Mouse (Mus musculus): ENCODE results near the gene Grik3.
"Not testable (repeated sequence)": the region's sequence is repeated elsewhere in the genome, so short reads cannot be mapped to it uniquely, and the experiment has no call there.

The Grik3 gene

GRCm38 (mm10) chr4:125587577-125587976 is 97.1 kb downstream of the Grik3 start:
- no peak for DNase-seq (ENCODE audit: low read depth, low spot score)

- no peak for DNase-seq (ENCODE audit: low read depth, low spot score)
Measured at GRCm38 (mm10) chr4:125590241-125590919, 99.9 kb downstream of the Grik3 start.

DNA sequence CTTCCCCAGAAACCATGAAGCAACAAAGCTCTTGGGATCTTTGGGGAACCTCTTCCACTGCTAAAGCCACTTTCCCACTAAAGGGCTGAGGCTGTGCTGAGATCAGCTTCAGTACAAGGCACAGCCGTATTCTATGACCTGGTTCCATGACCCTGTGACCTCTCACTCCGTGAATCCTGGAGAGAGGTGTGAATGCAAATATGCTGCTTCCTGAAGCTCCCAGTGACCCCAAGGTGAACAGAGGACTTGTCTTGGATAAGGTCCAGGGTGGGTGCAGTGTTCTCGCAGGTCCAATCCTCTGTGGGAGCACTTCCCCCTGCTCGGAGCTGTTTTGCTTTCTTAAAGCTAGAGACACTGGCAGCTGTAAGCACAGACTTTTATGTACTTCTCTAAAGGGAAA is 102.2 kb downstream of the Grik3 start:
- DNase-seq (ENCODE audit: low read depth, low spot score) = no peak

GRCm38 (mm10) chr4:125595011-125595410 is 104.5 kb downstream of the Grik3 start:
- no peak for DNase-seq (ENCODE audit: low read depth, low spot score)

DNA sequence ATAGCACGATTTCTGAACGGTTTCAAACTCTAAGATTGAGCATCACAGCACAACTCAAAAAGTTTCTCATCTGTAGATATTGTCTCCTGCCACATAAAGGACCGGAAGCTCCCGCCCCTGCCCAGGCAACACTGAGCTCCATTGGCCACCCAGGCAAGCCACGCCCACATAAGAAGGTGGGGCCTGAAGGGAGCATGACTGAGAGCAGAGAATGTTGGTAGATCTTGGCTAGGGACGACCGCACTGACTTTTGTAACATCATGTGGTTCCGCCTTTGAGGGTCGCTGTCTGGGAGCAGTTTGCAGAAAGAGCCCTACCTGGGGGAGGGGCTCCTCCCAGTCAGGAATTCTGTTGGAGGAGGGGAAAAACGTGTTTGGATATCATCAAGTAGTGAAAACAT is 108.2 kb downstream of the Grik3 start:
- DNase-seq (ENCODE audit: low read depth, low spot score) = no peak

GRCm38 (mm10) chr4:125599510-125600005 is 109.1 kb downstream of the Grik3 start:
- no peak for DNase-seq (ENCODE audit: low read depth, low spot score)

- no peak for DNase-seq (ENCODE audit: low read depth, low spot score)
Measured at GRCm38 (mm10) chr4:125600642-125601041, 110.1 kb downstream of the Grik3 start.

GRCm38 (mm10) chr4:125601301-125601700 is 110.8 kb downstream of the Grik3 start:
- DNase-seq (ENCODE audit: low read depth, low spot score) = no peak

DNA sequence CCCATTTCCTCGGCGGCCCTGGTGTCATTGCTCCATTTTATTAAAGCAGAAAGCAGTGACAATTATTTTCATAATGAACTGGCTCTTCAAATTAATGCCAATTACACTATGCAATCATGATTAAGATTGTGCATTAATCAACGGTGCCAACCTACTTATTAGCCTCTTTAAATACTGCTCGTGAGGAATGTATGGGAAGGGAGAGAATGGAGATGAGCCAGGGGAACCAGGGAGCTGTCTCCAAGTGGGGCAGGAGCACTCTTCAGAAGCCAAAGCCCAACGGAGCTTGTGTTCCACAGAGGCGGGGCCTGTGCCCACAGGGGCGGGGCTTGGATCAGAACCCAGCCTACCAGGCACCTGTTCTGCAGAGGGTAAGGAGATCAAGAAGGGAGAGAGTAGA is 114.0 kb downstream of the Grik3 start:
- no peak for DNase-seq (ENCODE audit: low read depth, low spot score)

DNA sequence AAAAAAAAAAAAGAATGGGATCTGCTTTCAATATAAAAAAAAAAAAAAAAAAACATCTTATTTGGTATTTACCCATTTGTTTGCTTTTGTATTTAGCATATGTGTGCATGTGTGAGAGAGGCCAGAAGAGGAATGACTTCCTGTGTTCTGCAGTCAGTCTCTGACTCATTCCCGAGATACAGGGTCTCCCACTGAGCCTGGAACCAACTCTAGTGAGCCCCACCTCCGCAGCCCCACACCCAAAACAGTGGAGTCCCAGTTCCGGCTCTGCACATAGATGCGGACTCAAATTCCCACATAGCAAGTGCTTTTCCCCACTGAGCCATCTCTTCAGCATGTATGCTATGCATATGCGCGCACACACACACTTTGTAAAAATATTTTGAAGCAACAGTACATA is 115.6 kb downstream of the Grik3 start:
- no peak for DNase-seq (ENCODE audit: low read depth, low spot score)

DNA sequence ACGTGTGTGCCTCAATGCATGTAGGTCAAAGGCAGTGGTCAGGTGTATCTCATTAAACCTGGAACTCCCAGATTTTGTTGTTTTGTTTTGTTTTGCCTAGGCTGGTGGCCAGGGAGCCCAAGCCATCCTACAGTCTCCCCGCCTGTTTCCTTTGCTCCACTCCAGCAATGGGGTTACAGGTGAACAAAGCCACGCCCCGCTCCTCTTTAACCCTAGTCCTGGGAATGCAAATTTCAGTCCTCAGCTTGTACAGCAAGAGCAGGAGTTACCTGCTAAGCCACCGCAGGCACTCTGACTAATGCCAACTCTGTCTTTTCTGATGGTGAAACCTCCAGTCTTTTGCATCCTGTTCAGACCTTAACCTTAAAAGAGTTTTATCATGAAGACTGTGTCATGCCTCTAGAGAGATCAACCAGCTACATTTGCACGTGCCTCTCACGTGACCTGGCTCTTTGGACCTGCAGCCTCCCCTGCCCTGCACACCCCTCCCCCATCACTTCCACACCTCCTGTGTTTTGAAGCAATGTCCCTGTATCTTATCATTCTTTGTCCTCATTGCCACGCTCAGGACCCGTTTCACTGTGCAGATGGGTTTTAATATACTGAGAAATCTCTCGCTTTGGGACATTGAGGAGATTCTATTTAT is 117.0 kb downstream of the Grik3 start:
- no peak for DNase-seq (ENCODE audit: low read depth, low spot score)

- DNase-seq (ENCODE audit: low read depth, low spot score) = not testable (repeated sequence)
Measured at GRCm38 (mm10) chr4:125608896-125609295, 118.4 kb downstream of the Grik3 start.

DNA sequence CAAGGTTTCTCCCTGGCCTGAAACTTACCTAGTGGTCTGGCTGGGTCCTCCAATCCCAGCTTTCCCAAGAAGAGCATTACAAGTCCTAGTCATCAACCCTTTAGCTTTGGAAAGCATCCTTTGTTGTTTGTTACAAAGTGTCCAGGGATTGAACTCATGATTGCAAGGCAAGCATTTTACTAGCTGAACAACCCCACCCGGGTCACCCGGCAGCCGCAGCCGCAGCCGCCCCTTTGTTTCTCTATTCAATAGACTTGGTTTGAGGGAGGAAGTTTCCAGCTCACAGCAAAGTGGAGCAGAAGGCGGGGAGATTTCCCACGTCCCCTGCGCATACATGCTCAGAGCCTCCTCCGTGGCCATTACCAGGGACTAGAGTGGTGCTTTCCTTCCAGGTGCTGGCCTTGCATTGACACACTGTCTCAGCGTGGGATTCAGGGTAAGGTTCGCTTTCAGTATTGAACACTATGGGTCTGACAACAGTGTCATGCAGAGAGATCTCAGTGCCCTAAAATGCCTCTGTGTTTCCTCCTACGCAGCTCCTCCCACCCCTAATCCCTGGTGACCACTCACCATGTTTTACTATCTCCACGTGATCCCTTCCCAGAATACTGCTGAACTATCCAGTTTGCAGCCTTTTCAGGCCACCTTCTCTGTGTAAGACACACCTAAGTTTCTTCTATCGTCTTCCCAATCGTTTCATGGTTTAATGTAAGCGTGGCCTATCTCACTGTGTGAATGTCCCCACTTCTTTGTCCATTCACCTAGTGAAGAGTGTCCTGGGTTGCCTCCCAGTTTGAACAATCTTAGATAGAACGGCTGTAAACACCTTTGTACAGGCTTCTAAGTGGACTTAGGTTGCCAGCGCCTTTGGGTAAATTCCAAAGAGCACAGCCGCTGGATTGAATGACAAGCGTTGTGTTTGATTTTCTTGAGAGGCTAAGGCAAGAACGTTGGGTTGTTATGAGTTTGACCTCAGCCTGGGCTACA is 119.1 kb downstream of the Grik3 start:
- no peak for DNase-seq (ENCODE audit: low read depth, low spot score)

- no peak for DNase-seq (ENCODE audit: low read depth, low spot score)
Measured at GRCm38 (mm10) chr4:125617851-125618250, 127.4 kb downstream of the Grik3 start.

DNA sequence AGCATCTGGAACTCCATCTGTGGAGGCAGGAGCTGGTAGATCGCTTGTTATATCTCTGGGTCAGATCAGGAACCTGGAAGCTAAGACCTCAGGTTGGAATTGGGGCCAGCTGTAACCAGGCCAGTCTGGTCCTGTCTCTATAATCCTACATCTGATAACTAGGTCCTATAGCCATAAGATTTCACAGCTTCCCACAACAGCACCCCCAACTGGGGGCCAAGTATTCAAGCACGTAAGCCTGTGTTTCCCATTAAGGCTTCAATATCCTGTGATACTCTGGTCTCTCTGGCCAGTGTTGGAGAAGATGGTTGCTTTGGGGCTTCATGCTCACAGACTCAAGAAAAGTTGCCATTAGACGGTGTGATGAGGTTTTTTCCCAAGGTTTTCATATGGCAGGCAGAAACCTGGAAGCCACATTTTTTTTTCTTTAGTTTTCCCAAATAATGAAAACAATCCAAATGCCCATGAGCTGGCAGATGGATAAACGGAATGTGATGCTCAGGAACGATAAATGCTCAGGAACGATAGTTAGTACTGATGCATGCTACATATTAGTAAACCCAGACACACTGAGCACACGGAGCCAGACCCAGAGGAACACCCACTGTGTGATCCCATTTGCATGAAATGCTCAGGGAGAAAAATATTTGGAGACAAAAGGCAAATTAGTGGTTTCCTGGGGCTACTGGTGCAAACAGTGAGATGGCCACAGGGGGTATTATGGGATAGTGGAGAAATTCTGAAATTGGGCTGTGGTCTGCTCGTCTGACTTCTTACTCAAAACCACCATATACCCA is 128.2 kb downstream of the Grik3 start:
- no peak for DNase-seq (ENCODE audit: low read depth, low spot score)

GRCm38 (mm10) chr4:125624885-125625678 is 134.6 kb downstream of the Grik3 start:
- no peak for DNase-seq (ENCODE audit: low read depth, low spot score)

GRCm38 (mm10) chr4:125629544-125629943 is 139.0 kb downstream of the Grik3 start:
- DNase-seq (ENCODE audit: low read depth, low spot score) = no peak

DNA sequence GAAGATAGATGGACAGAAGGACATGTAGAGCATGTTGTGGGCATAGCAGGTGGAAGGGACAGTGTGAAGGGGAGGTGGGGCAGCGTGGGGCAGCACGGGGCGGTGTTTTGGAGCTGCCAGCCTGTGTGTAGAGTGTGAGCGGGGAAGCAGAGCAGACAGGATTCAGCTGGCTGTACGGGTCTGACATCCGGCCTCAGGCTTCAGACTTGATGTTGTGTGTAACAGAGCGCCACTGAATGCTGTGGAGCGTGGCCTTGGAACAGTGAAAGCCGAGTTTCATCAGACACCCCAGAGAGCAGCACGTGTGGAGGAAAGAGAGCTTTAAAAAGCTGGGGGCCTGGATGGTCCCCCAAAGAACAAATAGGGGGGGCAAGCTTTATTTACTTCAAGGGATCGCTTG is 144.5 kb downstream of the Grik3 start:
- DNase-seq (ENCODE audit: low read depth, low spot score) = no peak

DNA sequence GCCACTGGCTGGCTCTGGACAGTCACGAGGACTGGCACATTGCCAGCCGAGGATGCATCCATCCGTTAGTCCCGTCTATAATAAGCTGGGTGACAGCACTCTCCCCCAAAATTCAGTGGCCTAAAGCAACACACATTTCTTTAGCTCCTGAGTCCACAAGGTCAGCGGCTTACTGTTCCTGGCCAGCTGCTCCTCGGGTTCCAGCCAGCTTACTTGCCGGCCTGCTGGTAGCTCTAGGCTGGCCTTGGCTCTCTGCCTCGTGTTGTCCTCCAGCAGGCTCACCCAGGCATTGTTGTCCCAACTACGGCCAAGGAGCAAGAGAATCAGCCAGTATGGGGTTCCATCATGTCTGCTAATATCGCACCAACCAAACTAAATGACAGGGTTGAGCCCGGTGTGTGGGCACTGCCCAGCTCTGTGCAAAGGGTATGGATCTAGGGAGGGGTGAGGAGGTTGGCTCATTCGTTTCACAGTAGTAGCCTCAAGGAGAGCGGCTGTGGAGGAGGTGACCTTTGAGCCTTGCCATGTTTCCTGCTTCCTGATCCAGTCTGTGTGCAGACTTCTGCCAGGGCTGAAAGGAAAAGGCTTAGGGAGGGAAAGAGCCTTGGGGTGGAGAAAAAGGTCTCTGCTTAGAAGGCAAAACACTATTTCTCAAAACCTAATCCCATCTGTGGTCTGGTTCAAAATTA is 146.3 kb downstream of the Grik3 start:
- DNase-seq (ENCODE audit: low read depth, low spot score) = no peak

DNA sequence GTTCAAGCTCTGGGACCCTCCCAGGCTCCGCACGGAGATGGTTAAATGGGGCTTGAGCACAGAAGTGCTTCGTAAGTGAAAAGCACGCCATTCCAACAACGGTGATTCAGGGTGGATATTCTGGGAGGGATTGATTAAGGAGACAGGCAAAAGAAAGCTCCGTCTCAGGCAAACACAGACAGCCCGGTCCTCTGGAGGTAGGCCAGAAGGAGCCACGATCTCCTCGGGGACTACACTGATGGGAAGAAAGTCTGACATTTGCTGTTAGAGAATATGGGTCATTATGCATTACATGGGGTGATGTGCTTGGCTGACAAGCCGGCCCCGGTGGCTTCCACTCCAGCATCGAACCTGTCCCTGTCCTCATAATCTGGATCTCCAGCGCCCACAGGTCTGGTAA is 146.9 kb downstream of the Grik3 start:
- DNase-seq (ENCODE audit: low read depth, low spot score) = no peak

Measured in telencephalon, adult 2 months (tissue).